Mouse (Mus musculus) stomach, postnatal 0 days (tissue): ENCODE measurements around the gene Kcna1.

Experiments used
- CTCF ChIP-seq: IDR thresholded peaks from 2 replicates; pipeline ENCODE4 v1.5.1; 2016; ENCODE audit warnings: antibody characterized with exemption, low read depth, mild to moderate bottlenecking, moderate library complexity
- EP300 ChIP-seq: optimal IDR thresholded peaks from 2 replicates; pipeline ENCODE3; 2016; ENCODE audit warnings: antibody characterized with exemption

GRCm38 (mm10) chr6:126642856-126643321, 3.3 kb downstream of the Kcna1 start:
- TF ChIP-seq CTCF, result peak; percentile 62
- TF ChIP-seq EP300, result no peak
